ENCODE assay signal across 8 mouse cellular contexts in genomic region chr5:121660897-121661254, GRCm38 (mm10). TPM values are rescaled to one million over a fixed set of nuclear protein-coding genes. Genes with fewer than 3 reads are reported as not detected.
DNase-seq lines count a peak whose midpoint lies in the region; ATAC-seq lines count a peak whose summit lies in the region.

No protein-coding gene starts in this region.

- DNase-seq in heart, postnatal 10 days = no peak
- peak; percentile 6 to 18 for DNase-seq in CD8-positive naive resting alpha-beta T cell, adult 2 months (ENCODE audit: low read depth in 2 of 2, low spot score in 2 of 2)
- no peak for DNase-seq in embryonic facial prominence, embryonic 11.5 days (ENCODE audit: low spot score)
- DNase-seq in induced T-regulatory cell, adult 2 months (ENCODE audit: low read depth) = peak; percentile 69
- no peak for DNase-seq in urinary bladder, postnatal 4 days (ENCODE audit: low spot score in 2 of 2)

- H3K4me2 ChIP-seq in heart, embryonic 15.5 days = peak overlapping the region; percentile 74
- H3K4me2 ChIP-seq in embryonic facial prominence, embryonic 11.5 days (ENCODE audit: low read depth, low read length) = peak overlapping the region; percentile 79
- H3K4me2 ChIP-seq in stomach, embryonic 16.5 days (ENCODE audit: low read depth, low read length) = peak overlapping the region; percentile 88

- intact Hi-C loops in heart, postnatal 10 days (cut with DNase I) = no loop called here

- no peaks in the 10 kb centered on the region for H3K27me3 ChIP-seq in heart, embryonic 15.5 days
- H3K27me3 ChIP-seq in embryonic facial prominence, embryonic 11.5 days (ENCODE audit: control insufficient read depth, insufficient read depth, low read length) = no peaks in the 10 kb centered on the region
- H3K27me3 ChIP-seq in stomach, embryonic 16.5 days (ENCODE audit: control insufficient read depth, insufficient read depth, low read length) = no peaks in the 10 kb centered on the region

- H3K9ac ChIP-seq in heart, embryonic 15.5 days = peak overlapping the region; percentile 88
- H3K9ac ChIP-seq in embryonic facial prominence, embryonic 11.5 days (replicated peaks; ENCODE audit: low read length) = peak overlapping the region; percentile 90
- H3K9ac ChIP-seq in stomach, embryonic 16.5 days (ENCODE audit: low read length) = peak overlapping the region; percentile 89

- peaks cover 15% of the 10 kb centered on the region for H3K4me1 ChIP-seq in heart, embryonic 15.5 days (replicated peaks)
- no peaks in the 10 kb centered on the region for H3K4me1 ChIP-seq in embryonic facial prominence, embryonic 11.5 days (ENCODE audit: control insufficient read depth, insufficient read depth, low read length)
- 0 out of 2 replicates have a peak, but pooled peaks cover 10% of the 10 kb centered on the region for H3K4me1 ChIP-seq in stomach, embryonic 16.5 days (ENCODE audit: control insufficient read depth, insufficient read depth, low read length)

- peak overlapping the region; percentile 63 for H3K27ac ChIP-seq in heart, embryonic 15.5 days
- H3K27ac ChIP-seq in embryonic facial prominence, embryonic 11.5 days (replicated peaks; ENCODE audit: low read depth, low read length) = no peak overlapping the region; the same call in 1 of the 2 replicates
- H3K27ac ChIP-seq in stomach, embryonic 16.5 days (ENCODE audit: low read length) = peak overlapping the region; percentile 56; the same call in 1 of the 2 replicates

- peak overlapping the region; percentile 90 for H3K4me3 ChIP-seq in heart, embryonic 15.5 days
- H3K4me3 ChIP-seq in embryonic facial prominence, embryonic 11.5 days (ENCODE audit: low read depth, low read length) = peak overlapping the region; percentile 94
- peak overlapping the region; percentile 73 for H3K4me3 ChIP-seq in stomach, embryonic 16.5 days (replicated peaks; ENCODE audit: low read length)

- H3K9me3 ChIP-seq in heart, embryonic 15.5 days (replicated peaks) = no peaks in the 10 kb centered on the region
- no peaks in the 10 kb centered on the region for H3K9me3 ChIP-seq in embryonic facial prominence, embryonic 11.5 days (replicated peaks; ENCODE audit: control insufficient read depth, low read length)
- H3K9me3 ChIP-seq in stomach, embryonic 16.5 days (replicated peaks; ENCODE audit: control insufficient read depth, low read length) = no peaks in the 10 kb centered on the region

- peaks cover 28% of the 10 kb centered on the region for H3K36me3 ChIP-seq in heart, embryonic 15.5 days
- peaks cover 3% of the 10 kb centered on the region; the same call in 1 of the 2 replicates for H3K36me3 ChIP-seq in embryonic facial prominence, embryonic 11.5 days (replicated peaks; ENCODE audit: control insufficient read depth, insufficient read depth, low read depth, low read length)
- peaks cover 8% of the 10 kb centered on the region; the same call in 1 of the 2 replicates for H3K36me3 ChIP-seq in stomach, embryonic 16.5 days (ENCODE audit: control insufficient read depth, insufficient read depth, low read length)

- under 1% methylated on average over 25 of the region's 26 CpGs for WGBS in heart, embryonic 15.5 days
- WGBS in embryonic facial prominence, embryonic 11.5 days = 2% methylated on average over 26 of the region's 26 CpGs
- WGBS in stomach, embryonic 16.5 days = under 1% methylated on average over 26 of the region's 26 CpGs

- no peak for ATAC-seq in heart, embryonic 15.5 days (replicated peaks; ENCODE audit: insufficient number of reproducible peaks, insufficient read depth, low FRiP score, low read depth)
- ATAC-seq in embryonic facial prominence, embryonic 11.5 days (replicated peaks; ENCODE audit: insufficient number of reproducible peaks, low FRiP score, low TSS enrichment, low read depth) = no peak
- ATAC-seq in megakaryocyte progenitor cell, adult 5-6 weeks (replicated peaks; ENCODE audit: poor library complexity) = peak; percentile 32
- ATAC-seq in stomach, embryonic 16.5 days (ENCODE audit: insufficient read depth, low FRiP score) = no peak

RNA-seq across cellular contexts. Expression of gene Brap, which starts 0.5 kb away (rescaled TPM):
- 22.7 and 28.5 TPM in 2 replicates for polyA plus RNA-seq in heart, embryonic 15.5 days (2015; fragmentation: Nextera tagmentation; extraction: Ambion mirVana)
- total RNA-seq in heart, postnatal 10 days (2021) = 10 to 100 TPM; 28.2 to 35.2 TPM
- polyA plus RNA-seq in embryonic facial prominence, embryonic 11.5 days (2014; fragmentation: Nextera tagmentation; extraction: Ambion mirVana) = 37.4 and 38.7 TPM in 2 replicates
- 18.2 and 26.3 TPM in 2 replicates for total RNA-seq in megakaryocyte progenitor cell, adult 5-6 weeks (2015)
- total RNA-seq in megakaryocyte progenitor cell, adult 5-6 weeks (2017) = 42.6 and 51.3 TPM in 2 replicates
- polyA plus RNA-seq in stomach, embryonic 16.5 days (2015; fragmentation: Nextera tagmentation; extraction: Ambion mirVana) = 29.5 and 34.5 TPM in 2 replicates

RNA-seq across cellular contexts. Expression of gene Acad10, which starts 0.6 kb away (rescaled TPM):
- 1.6 and 2.5 TPM in 2 replicates for polyA plus RNA-seq in heart, embryonic 15.5 days (2015; fragmentation: Nextera tagmentation; extraction: Ambion mirVana)
- 10 to 100 TPM; 13.7 to 16.0 TPM for total RNA-seq in heart, postnatal 10 days (2021)
- polyA plus RNA-seq in embryonic facial prominence, embryonic 11.5 days (2014; fragmentation: Nextera tagmentation; extraction: Ambion mirVana) = 1.2 and 1.7 TPM in 2 replicates
- 2.2 and 3.0 TPM in 2 replicates for total RNA-seq in megakaryocyte progenitor cell, adult 5-6 weeks (2015)
- total RNA-seq in megakaryocyte progenitor cell, adult 5-6 weeks (2017) = 2.1 and 2.4 TPM in 2 replicates
- 3.5 and 5.6 TPM in 2 replicates for polyA plus RNA-seq in stomach, embryonic 16.5 days (2015; fragmentation: Nextera tagmentation; extraction: Ambion mirVana)

RNA-seq across cellular contexts. Expression of gene Acad12, which starts 42.1 kb away (rescaled TPM):
- 6.0 and 6.1 TPM in 2 replicates for polyA plus RNA-seq in heart, embryonic 15.5 days (2015; fragmentation: Nextera tagmentation; extraction: Ambion mirVana)
- total RNA-seq in heart, postnatal 10 days (2021) = 10 to 100 TPM; 24.3 to 31.0 TPM
- polyA plus RNA-seq in embryonic facial prominence, embryonic 11.5 days (2014; fragmentation: Nextera tagmentation; extraction: Ambion mirVana) = 1.5 and 1.8 TPM in 2 replicates
- total RNA-seq in megakaryocyte progenitor cell, adult 5-6 weeks (2015) = 4.1 and 4.5 TPM in 2 replicates
- 1.5 and 4.2 TPM in 2 replicates for total RNA-seq in megakaryocyte progenitor cell, adult 5-6 weeks (2017)
- polyA plus RNA-seq in stomach, embryonic 16.5 days (2015; fragmentation: Nextera tagmentation; extraction: Ambion mirVana) = 2.6 and 2.8 TPM in 2 replicates

RNA-seq across cellular contexts. Expression of gene Atxn2, which starts 50.3 kb away (rescaled TPM):
- 59.4 and 63.7 TPM in 2 replicates for polyA plus RNA-seq in heart, embryonic 15.5 days (2015; fragmentation: Nextera tagmentation; extraction: Ambion mirVana)
- 100 to 1,000 TPM; 173 to 177 TPM for total RNA-seq in heart, postnatal 10 days (2021)
- polyA plus RNA-seq in embryonic facial prominence, embryonic 11.5 days (2014; fragmentation: Nextera tagmentation; extraction: Ambion mirVana) = 57.6 and 61.5 TPM in 2 replicates
- total RNA-seq in megakaryocyte progenitor cell, adult 5-6 weeks (2015) = 67.4 and 85.0 TPM in 2 replicates
- 30.1 and 49.8 TPM in 2 replicates for total RNA-seq in megakaryocyte progenitor cell, adult 5-6 weeks (2017)
- 33.1 and 36.6 TPM in 2 replicates for polyA plus RNA-seq in stomach, embryonic 16.5 days (2015; fragmentation: Nextera tagmentation; extraction: Ambion mirVana)

Comparison
In these comparisons a context has a peak if more than half of its experiments do, and no peak if none do; other contexts are left out.
1. DNase-seq: peak in CD8-positive naive resting alpha-beta T cell, adult 2 months (2 of 2) and induced T-regulatory cell, adult 2 months (single experiment); none in heart, postnatal 10 days (0 of 2), embryonic facial prominence, embryonic 11.5 days (single experiment) and urinary bladder, postnatal 4 days (0 of 2).
2. Peak in every context shown above with its lines, with median percentiles within 50 percentile points of each other: H3K4me2 ChIP-seq, H3K4me3 ChIP-seq and H3K9ac ChIP-seq.